Mouse (Mus musculus) intestine, embryonic 16.5 days (tissue): ENCODE data around the gene Golm1. TPM values are rescaled to one million over a fixed set of nuclear protein-coding genes. Genes with fewer than 3 reads are reported as not detected.
"Not testable (repeated sequence)": the region's sequence is repeated elsewhere in the genome, so short reads cannot be mapped to it uniquely, and the experiment has no call there.

Experiments
- ATAC-seq: fragments of 200-750 bp; cut with Nextera tagmentation; 2 replicates; pipeline ENCODE4 v1.8.0; 2017; ENCODE audit warnings: moderate TSS enrichment, moderate library complexity
- H3K27ac ChIP-seq: fragments of 300-500 bp; sonication (generic); 2 replicates; pipeline ENCODE4 v1.5.1; 2014; ENCODE audit warnings: mild to moderate bottlenecking, low read length
- H3K27me3 ChIP-seq: fragments of 300-500 bp; sonication (generic); replicated peaks from 2 replicates; pipeline ENCODE4 v1.6.1; 2014; ENCODE audit warnings: low read length, control low read depth, mixed read lengths; ENCODE audit not compliant: control insufficient read depth, insufficient read depth
- H3K36me3 ChIP-seq: fragments of 300-500 bp; sonication (generic); 2 replicates; pipeline ENCODE4 v1.6.1; 2014; ENCODE audit warnings: low read length, control low read depth; ENCODE audit not compliant: control insufficient read depth, insufficient read depth
- H3K4me1 ChIP-seq: fragments of 300-500 bp; sonication (generic); 2 replicates; pipeline ENCODE4 v1.6.1; 2014; ENCODE audit warnings: low read length, control low read depth, mixed read lengths; ENCODE audit not compliant: control insufficient read depth, insufficient read depth
- H3K4me2 ChIP-seq: fragments of 300-500 bp; sonication (generic); 2 replicates; pipeline ENCODE4 v1.6.1; 2014; ENCODE audit warnings: low read depth, low read length, control low read depth
- H3K4me3 ChIP-seq: fragments of 300-500 bp; sonication (generic); 2 replicates; pipeline ENCODE4 v1.5.1; 2014; ENCODE audit warnings: mild to moderate bottlenecking, low read length
- H3K9ac ChIP-seq: fragments of 300-500 bp; sonication (generic); 2 replicates; pipeline ENCODE4 v1.6.1; 2014; ENCODE audit warnings: low read depth, low read length
- H3K9me3 ChIP-seq: fragments of 300-500 bp; sonication (generic); 2 replicates; pipeline ENCODE4 v1.6.1; 2016; ENCODE audit warnings: low read length, control low read depth; ENCODE audit not compliant: control insufficient read depth
- WGBS: fragments of 180-500 bp; shearing (Covaris S2); extraction: QIAGEN DNeasy Blood & Tissue Kit; methylation state at CpG from one replicate; pipeline ENCODE4 v1.1.7; 2014; 5-methylcytosine and 5-hydroxymethylcytosine counted together
- polyA plus RNA-seq: library from polyadenylated mRNA; unstranded; fragments of >200 nt; fragmentation: Nextera tagmentation; extraction: Ambion mirVana; gene quantifications from 2 replicates; pipeline ENCODE4 v1.2.1, GENCODE M21; 2015

Golm1 gene
- polyA plus RNA-seq, 1 experiment from 2014 or later = 90.4 TPM

DNA sequence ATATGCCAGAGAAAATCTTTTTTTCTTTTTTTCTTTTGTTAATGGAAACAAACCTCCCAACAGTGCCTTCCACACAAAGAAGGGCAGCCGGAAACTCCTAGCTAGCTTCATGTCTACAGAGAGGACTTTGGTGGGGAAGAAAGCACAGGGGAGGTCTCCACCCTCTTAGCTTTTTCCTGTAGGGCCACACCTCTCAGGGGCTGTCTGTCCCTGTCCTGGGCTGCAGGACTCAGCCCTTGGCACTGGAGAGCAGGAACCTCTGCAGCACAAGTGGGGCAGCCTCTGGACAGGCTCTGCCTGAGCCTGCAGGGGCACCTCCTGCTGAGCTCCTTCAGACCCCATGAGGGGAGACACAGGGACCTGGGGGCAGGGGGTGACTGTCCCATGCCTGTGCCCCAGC is 24.5 kb upstream of the Golm1 start:
- H3K27me3 ChIP-seq, H3K4me1 ChIP-seq, H3K9me3 ChIP-seq, H3K4me2 ChIP-seq, H3K9ac ChIP-seq, H3K36me3 ChIP-seq, H3K27ac ChIP-seq, H3K4me3 ChIP-seq: not testable (repeated sequence)
- WGBS = 71% methylated on average over 1 of the region's 1 CpGs
- 0 out of 2 replicates have a peak, but pooled peaks have one; percentile 31 for ATAC-seq

DNA sequence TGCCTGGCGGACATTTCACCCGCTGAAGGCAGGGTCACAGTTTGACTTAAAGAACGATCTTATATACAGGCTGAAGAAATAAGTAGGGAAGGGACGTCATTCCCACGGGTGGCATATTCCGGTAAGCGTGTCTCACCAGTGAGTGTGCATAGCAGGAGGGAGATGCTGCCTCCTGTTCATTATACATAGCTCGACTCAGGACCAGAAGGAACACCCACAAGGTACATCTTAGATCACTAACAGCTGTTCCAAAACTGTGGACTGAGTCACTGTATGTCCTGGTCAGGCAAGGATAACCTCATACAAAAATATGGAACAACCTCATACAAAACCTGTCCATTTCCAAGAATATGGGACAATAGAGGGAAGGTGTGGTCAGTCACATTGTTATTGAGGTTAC is 23.5 kb upstream of the Golm1 start:
- H3K27me3 ChIP-seq = no peaks in the 10 kb centered on the region
- H3K4me2 ChIP-seq = no peak overlapping the region
- H3K9ac ChIP-seq = no peak overlapping the region
- no peak overlapping the region for H3K27ac ChIP-seq
- no peaks in the 10 kb centered on the region for H3K9me3 ChIP-seq
- no peak for ATAC-seq
- H3K36me3 ChIP-seq = no peaks in the 10 kb centered on the region
- no peak overlapping the region for H3K4me3 ChIP-seq
- WGBS = 90% methylated on average over 8 of the region's 8 CpGs
- no peaks in the 10 kb centered on the region for H3K4me1 ChIP-seq

DNA sequence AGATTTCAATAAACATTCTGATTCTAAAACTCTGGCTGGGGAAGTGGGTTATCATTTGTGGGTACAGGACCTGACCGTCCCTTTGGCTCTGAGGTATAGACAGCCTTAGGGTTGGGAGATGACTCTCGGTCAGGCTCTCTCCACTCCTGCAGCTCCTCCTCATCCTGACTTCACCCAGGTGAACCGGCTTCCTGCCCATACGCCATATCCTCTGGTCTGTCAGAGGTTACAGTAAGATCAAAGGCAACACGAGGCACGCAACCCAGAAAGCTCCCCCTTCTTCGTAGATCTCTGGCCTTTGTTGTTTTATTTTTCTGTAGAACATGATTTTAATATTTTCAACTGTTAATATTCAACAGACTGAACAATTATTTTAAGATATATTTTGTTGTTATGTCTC is 20.2 kb upstream of the Golm1 start:
- H3K4me1 ChIP-seq = no peaks in the 10 kb centered on the region
- H3K4me3 ChIP-seq = no peak overlapping the region
- no peak for ATAC-seq
- no peak overlapping the region for H3K4me2 ChIP-seq
- H3K9ac ChIP-seq = no peak overlapping the region
- 79% methylated on average over 7 of the region's 7 CpGs for WGBS
- H3K36me3 ChIP-seq = no peaks in the 10 kb centered on the region
- H3K27me3 ChIP-seq = no peaks in the 10 kb centered on the region
- no peaks in the 10 kb centered on the region for H3K9me3 ChIP-seq
- H3K27ac ChIP-seq = no peak overlapping the region

DNA sequence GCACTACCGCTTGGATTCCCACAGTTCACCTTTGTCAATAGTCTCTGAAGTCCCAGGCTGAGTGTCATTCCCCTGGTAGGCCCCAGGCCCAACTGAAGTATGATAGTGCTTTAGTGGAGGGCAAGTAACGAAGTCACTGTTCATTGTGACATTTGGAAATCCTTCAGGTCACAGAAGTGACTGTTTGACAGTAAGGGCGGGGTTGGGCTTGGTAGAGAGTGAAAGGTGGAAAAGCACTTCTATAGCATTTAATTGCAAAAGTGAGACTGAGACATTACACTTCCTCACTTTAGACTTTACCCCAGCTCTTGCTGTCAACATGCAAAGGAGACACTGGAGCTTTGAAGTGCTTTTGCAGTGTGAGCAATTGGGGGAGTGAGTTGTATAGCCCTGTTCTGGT is 18.4 kb upstream of the Golm1 start, which contains the start of gene 4921517D22Rik:
4921517D22Rik (minus strand) TSS at position 101 of the 400 bp plus-strand sequence.
- no peaks in the 10 kb centered on the region for H3K4me1 ChIP-seq
- no peaks in the 10 kb centered on the region for H3K9me3 ChIP-seq
- H3K4me3 ChIP-seq = no peak within 1 kb of the TSS
- H3K9ac ChIP-seq = no peak within 1 kb of the TSS
- H3K27ac ChIP-seq = no peak within 1 kb of the TSS
- no peaks in the 10 kb centered on the region for H3K27me3 ChIP-seq
- no peak for ATAC-seq
- no peak within 1 kb of the TSS for H3K4me2 ChIP-seq
- no peaks in the 10 kb centered on the region for H3K36me3 ChIP-seq
- 87% methylated on average over 3 of the region's 3 CpGs for WGBS

DNA sequence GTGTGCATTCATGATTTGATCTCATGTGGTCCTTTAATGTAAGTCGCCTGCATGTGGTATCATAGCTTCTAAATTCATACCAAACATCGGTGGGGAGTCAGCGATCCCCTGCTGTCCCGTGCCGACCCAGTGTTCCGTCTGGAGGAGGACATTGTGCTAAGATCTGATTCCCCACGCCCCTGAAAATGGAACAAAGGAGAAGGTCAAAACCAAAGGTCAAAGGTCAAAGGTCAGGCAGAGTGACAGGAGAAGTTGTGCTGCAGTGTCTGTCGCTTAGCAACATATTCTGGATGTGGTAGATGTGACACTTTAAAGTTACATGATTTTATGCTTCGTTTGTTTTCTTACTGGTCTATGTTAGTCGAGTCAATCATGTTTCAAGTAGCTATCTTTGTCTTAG is 15.9 kb upstream of the Golm1 start:
- H3K9ac ChIP-seq = no peak overlapping the region
- H3K9me3 ChIP-seq = no peaks in the 10 kb centered on the region
- no peaks in the 10 kb centered on the region for H3K36me3 ChIP-seq
- no peaks in the 10 kb centered on the region for H3K4me1 ChIP-seq
- H3K4me2 ChIP-seq = no peak overlapping the region
- H3K27ac ChIP-seq = no peak overlapping the region
- ATAC-seq = no peak
- WGBS = 74% methylated on average over 10 of the region's 10 CpGs
- no peaks in the 10 kb centered on the region for H3K27me3 ChIP-seq
- no peak overlapping the region for H3K4me3 ChIP-seq

DNA sequence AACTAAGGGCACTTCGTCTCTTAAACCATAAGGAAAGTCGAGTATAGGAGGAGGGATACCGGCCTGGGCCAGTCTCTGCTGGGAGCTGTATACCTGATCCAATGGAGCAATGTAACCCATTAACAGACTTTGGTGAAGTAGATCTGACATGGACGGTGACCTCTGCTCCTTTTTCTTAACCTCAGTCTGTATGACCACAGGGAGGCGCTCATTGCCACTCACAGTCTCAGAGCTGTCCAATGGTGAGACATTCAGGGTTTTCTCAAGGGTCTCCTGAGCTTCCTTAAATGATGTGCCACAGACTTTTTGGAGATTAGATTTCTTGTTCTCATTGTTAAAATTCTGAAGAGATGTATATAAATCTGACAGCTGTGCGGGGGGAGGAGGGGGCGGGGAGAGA is 15.0 kb upstream of the Golm1 start:
- H3K4me2 ChIP-seq = no peak overlapping the region
- H3K4me3 ChIP-seq = no peak overlapping the region
- no peak overlapping the region for H3K9ac ChIP-seq
- no peak overlapping the region for H3K27ac ChIP-seq
- no peaks in the 10 kb centered on the region for H3K4me1 ChIP-seq
- no peak for ATAC-seq
- H3K27me3 ChIP-seq = no peaks in the 10 kb centered on the region
- 83% methylated on average over 7 of the region's 7 CpGs for WGBS
- H3K36me3 ChIP-seq = no peaks in the 10 kb centered on the region
- H3K9me3 ChIP-seq = no peaks in the 10 kb centered on the region

DNA sequence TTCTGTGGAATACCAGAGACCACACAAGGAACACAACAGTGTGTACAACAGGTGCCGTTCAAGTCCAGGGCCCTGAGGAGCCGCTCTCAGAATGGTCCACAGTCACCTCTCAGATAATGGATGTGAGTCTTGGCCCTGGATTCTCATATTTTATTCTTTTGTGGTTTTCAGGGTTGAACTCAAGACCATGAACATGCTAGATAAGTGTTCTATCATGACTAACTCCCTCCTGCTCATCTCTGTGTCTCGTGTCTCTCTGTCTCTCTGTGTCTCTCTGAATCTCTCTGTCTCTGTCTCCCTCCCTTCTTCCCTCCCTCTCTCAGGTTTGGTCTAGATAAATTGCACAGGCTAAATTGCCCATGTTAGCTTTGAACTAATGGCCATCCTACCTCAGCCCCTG is 14.2 kb upstream of the Golm1 start:
- no peak overlapping the region for H3K4me2 ChIP-seq
- WGBS = 92% methylated on average over 3 of the region's 3 CpGs

DNA sequence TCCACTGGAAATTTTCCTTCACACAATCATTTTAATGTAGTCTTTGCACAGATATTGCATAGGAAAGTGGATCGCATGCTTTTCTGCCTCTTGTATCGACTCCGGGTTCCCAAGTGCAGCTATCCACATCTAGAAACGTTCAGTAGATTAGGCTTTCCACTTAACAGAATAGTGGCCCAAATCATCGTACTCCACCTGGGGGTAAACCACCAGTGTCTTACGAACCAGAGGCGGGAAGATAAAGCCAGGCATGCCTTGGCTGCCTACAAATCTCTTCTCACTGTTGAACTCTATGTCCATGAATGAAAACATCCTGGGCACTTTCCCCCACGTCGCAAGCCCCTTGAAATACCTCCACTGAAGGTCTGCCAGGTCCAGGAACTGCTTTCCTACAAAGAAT is 13.7 kb upstream of the Golm1 start:
- Histone ChIP-seq H3K4me3 (no peak overlapping the region), H3K9ac (no peak overlapping the region), H3K4me1 (no peaks in the 10 kb centered on the region), H3K27me3 (no peaks in the 10 kb centered on the region), H3K27ac (no peak overlapping the region), H3K4me2 (no peak overlapping the region), H3K36me3 (no peaks in the 10 kb centered on the region), H3K9me3 (no peaks in the 10 kb centered on the region)
- WGBS = 88% methylated on average over 9 of the region's 9 CpGs
- ATAC-seq = no peak

More for the DNA sequence above, 14.2 kb upstream of the Golm1 start:
- no peaks in the 10 kb centered on the region for H3K9me3 ChIP-seq
- ATAC-seq = no peak
- H3K27me3 ChIP-seq = no peaks in the 10 kb centered on the region
- H3K9ac ChIP-seq = no peak overlapping the region
- no peak overlapping the region for H3K27ac ChIP-seq
- H3K36me3 ChIP-seq = no peaks in the 10 kb centered on the region
- H3K4me3 ChIP-seq = no peak overlapping the region
- no peaks in the 10 kb centered on the region for H3K4me1 ChIP-seq

DNA sequence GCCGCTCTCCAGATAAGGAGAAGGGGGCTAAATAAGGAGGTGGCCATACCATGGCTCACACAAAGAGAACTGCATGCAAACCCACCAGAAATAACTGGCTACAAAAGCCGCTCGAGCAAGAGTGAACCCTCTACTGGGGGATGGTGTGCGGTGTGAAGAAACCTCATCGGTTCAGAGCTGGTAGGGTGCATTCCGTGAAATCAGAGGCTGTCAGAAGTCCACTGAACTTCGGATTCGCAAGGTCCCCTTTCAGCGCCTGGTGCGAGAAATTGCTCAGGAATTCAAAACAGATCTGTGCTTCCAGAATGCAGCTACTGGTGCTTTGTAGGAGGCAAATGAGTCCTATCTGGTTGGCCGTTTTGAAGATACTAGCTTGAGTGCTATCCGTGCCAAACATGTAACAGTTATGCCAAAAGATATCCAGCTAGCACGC is 12.7 kb upstream of the Golm1 start:
- no peak overlapping the region for H3K4me2 ChIP-seq
- H3K27ac ChIP-seq = no peak overlapping the region
- no peaks in the 10 kb centered on the region for H3K4me1 ChIP-seq
- WGBS = 68% methylated on average over 13 of the region's 13 CpGs
- H3K9me3 ChIP-seq = no peaks in the 10 kb centered on the region
- no peak for ATAC-seq
- no peak overlapping the region for H3K9ac ChIP-seq
- H3K36me3 ChIP-seq = no peaks in the 10 kb centered on the region
- H3K27me3 ChIP-seq = no peaks in the 10 kb centered on the region
- H3K4me3 ChIP-seq = no peak overlapping the region

DNA sequence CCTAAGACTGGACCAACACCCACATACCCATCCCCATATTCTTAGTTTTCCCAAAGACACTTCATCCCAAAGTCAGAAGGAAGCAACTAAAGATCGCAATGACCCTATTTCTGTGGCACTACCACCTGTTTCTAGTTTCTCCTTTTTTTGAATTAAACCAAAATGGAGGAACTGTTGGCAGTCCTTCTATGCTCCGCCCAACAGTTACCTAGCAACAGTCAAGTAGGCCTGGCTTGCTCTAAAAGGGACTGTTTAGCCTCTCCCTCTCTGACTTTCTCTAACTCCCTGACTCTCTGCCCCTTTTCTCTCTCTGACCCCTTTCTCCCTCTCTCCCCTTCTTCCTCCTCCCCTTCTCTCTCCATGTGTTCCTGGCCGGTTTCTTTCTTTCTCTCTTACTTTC is 9.6 kb upstream of the Golm1 start:
- no peak overlapping the region for H3K4me2 ChIP-seq
- no peaks in the 10 kb centered on the region for H3K27me3 ChIP-seq
- no peaks in the 10 kb centered on the region for H3K9me3 ChIP-seq
- 76% methylated on average over 3 of the region's 3 CpGs for WGBS
- ATAC-seq = no peak
- H3K9ac ChIP-seq = no peak overlapping the region
- no peak overlapping the region for H3K4me3 ChIP-seq
- no peaks in the 10 kb centered on the region for H3K36me3 ChIP-seq
- H3K27ac ChIP-seq = no peak overlapping the region
- H3K4me1 ChIP-seq = no peaks in the 10 kb centered on the region
